Mouse (Mus musculus): ENCODE data around the gene Gpr174.
"Not testable (repeated sequence)": the region's sequence is repeated elsewhere in the genome, so short reads cannot be mapped to it uniquely, and the experiment has no call there.

The Gpr174 gene

GRCm38 (mm10) chrX:107255486-107256227 is at the start of gene Gpr174:
Gpr174 (plus strand) TSS chrX:107255878.
- DNase-seq (ENCODE audit: low read depth in 2 of 2, low spot score in 2 of 2): no peak

- DNase-seq (ENCODE audit: low read depth in 2 of 2, low spot score in 2 of 2): peak; percentile 1 to 12
These were observed 38.0 kb upstream of the Gpr174 start for GRCm38 (mm10) chrX:107217577-107218090.

GRCm38 (mm10) chrX:107224846-107225245 is 30.8 kb upstream of the Gpr174 start:
- no peak for DNase-seq (ENCODE audit: low read depth in 2 of 2, low spot score in 2 of 2)

GRCm38 (mm10) chrX:107231214-107231613 is 24.5 kb upstream of the Gpr174 start:
- DNase-seq (ENCODE audit: low read depth in 2 of 2, low spot score in 2 of 2): no peak

GRCm38 (mm10) chrX:107234655-107235054 is 21.0 kb upstream of the Gpr174 start:
- DNase-seq (ENCODE audit: low read depth in 2 of 2, low spot score in 2 of 2): no peak

- no peak for DNase-seq (ENCODE audit: low read depth in 2 of 2, low spot score in 2 of 2)
These were observed 19.2 kb upstream of the Gpr174 start for GRCm38 (mm10) chrX:107236461-107236860.

- no peak for DNase-seq (ENCODE audit: low read depth in 2 of 2, low spot score in 2 of 2)
These were observed 5.3 kb upstream of the Gpr174 start for GRCm38 (mm10) chrX:107250390-107250789.

- DNase-seq (ENCODE audit: low read depth in 2 of 2, low spot score in 2 of 2): no peak
These were observed 8.9 kb downstream of the Gpr174 start for GRCm38 (mm10) chrX:107264619-107265018.

GRCm38 (mm10) chrX:107277606-107278005 is 21.9 kb downstream of the Gpr174 start:
- no peak for DNase-seq (ENCODE audit: low read depth in 2 of 2, low spot score in 2 of 2)

- no peak for DNase-seq (ENCODE audit: low read depth in 2 of 2, low spot score in 2 of 2)
These were observed 28.5 kb downstream of the Gpr174 start for GRCm38 (mm10) chrX:107284211-107284610.

GRCm38 (mm10) chrX:107297861-107298260 is 42.2 kb downstream of the Gpr174 start:
- not testable (repeated sequence) for DNase-seq (ENCODE audit: low read depth in 2 of 2, low spot score in 2 of 2)

GRCm38 (mm10) chrX:107298761-107299160 is 43.1 kb downstream of the Gpr174 start:
- no peak for DNase-seq (ENCODE audit: low read depth in 2 of 2, low spot score in 2 of 2)

- DNase-seq (ENCODE audit: low read depth in 2 of 2, low spot score in 2 of 2): no peak
These were observed 50.8 kb downstream of the Gpr174 start for GRCm38 (mm10) chrX:107306492-107306891.

GRCm38 (mm10) chrX:107312533-107312932 is 56.9 kb downstream of the Gpr174 start:
- no peak for DNase-seq (ENCODE audit: low read depth in 2 of 2, low spot score in 2 of 2)

- DNase-seq (ENCODE audit: low read depth in 2 of 2, low spot score in 2 of 2): peak; percentile 19 to 41
These were observed 70.2 kb downstream of the Gpr174 start for GRCm38 (mm10) chrX:107325697-107326381.

- DNase-seq (ENCODE audit: low read depth in 2 of 2, low spot score in 2 of 2): no peak
These were observed 74.2 kb downstream of the Gpr174 start for GRCm38 (mm10) chrX:107329849-107330248.

GRCm38 (mm10) chrX:107336609-107337008 is 80.9 kb downstream of the Gpr174 start:
- no peak for DNase-seq (ENCODE audit: low read depth in 2 of 2, low spot score in 2 of 2)

- DNase-seq (ENCODE audit: low read depth in 2 of 2, low spot score in 2 of 2): peak; percentile 7 to 26
These were observed 86.3 kb downstream of the Gpr174 start for GRCm38 (mm10) chrX:107341980-107342379.

Measured in CD8-positive naive resting alpha-beta T cell, adult 2 months (primary cell).